Mouse (Mus musculus) testis, adult 2 months (tissue): ENCODE measurements around the gene Slc44a3. TPM values are rescaled to one million over a fixed set of nuclear protein-coding genes. Genes with fewer than 3 reads are reported as not detected.

Experiments used
- H3K27ac ChIP-seq: fragments of 200-500 bp; 2 replicates; pipeline ENCODE4 v1.5.1; 2012; ENCODE audit warnings: low read depth, low read length; ENCODE audit not compliant: control insufficient read depth, insufficient read depth
- H3K27me3 ChIP-seq: fragments of 200-500 bp; 2 replicates; pipeline ENCODE4 v1.6.1; 2012; ENCODE audit warnings: mild to moderate bottlenecking, low read length, moderate library complexity; ENCODE audit not compliant: control insufficient read depth, insufficient read depth
- H3K36me3 ChIP-seq: fragments of 200-500 bp; 2 replicates; pipeline ENCODE4 v1.6.1; 2012; ENCODE audit warnings: mild to moderate bottlenecking, low read length; ENCODE audit not compliant: control insufficient read depth, insufficient read depth
- H3K4me1 ChIP-seq: fragments of 200-500 bp; 2 replicates; pipeline ENCODE4 v1.6.1; 2012; ENCODE audit warnings: low read length; ENCODE audit not compliant: control insufficient read depth, insufficient read depth
- H3K4me3 ChIP-seq: fragments of 200-500 bp; 2 replicates; pipeline ENCODE4 v1.5.1; 2012; ENCODE audit warnings: low read depth, mild to moderate bottlenecking, low read length, moderate library complexity, mixed read lengths; ENCODE audit not compliant: control insufficient read depth
- CTCF ChIP-seq: fragments of 200-500 bp; IDR thresholded peaks from 2 replicates; pipeline ENCODE4 v1.5.1; 2012; ENCODE audit warnings: low read depth, mild to moderate bottlenecking, inconsistent platforms, low read length, moderate library complexity; ENCODE audit not compliant: control insufficient read depth, insufficient read depth, insufficient replicate concordance
- POLR2A ChIP-seq: fragments of 200-500 bp; IDR thresholded peaks from 2 replicates; pipeline ENCODE4 v1.6.1; 2012; ENCODE audit warnings: low read depth, mild to moderate bottlenecking, inconsistent platforms, low read length, moderate library complexity; ENCODE audit not compliant: control insufficient read depth
- polyA plus RNA-seq: library from polyadenylated mRNA; depleted of rRNA; stranded (reverse); fragments of >200 nt; gene quantifications from 2 replicates; pipeline ENCODE4 v1.2.3, GENCODE M21; 2012; rRNA removed

The Slc44a3 gene
- polyA plus RNA-seq, 1 experiment: 1.4 TPM

DNA sequence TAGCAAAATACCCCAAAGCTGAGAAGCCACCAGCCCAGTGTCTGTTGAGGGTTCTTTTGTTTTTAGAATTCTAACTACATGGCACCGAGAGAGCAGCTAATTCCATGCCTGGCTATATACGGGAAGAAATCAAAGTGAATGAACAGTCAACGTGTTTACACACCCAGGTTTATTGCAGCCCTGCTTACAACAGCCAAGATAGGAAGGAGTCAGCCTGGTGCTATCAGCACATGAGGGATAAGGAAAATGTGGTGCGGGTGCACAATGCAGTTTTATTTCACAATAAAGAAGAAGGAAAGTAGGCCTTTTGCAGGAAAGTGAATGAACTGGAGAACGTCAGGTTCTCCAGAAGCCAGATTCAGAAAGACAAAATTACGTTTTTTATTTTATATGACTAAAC lies 120.8 kb downstream of the Slc44a3 start:
- Histone ChIP-seq H3K27ac (no peak overlapping the region), H3K4me1 (no peaks in the 10 kb centered on the region), H3K4me3 (no peak overlapping the region), H3K27me3 (no peaks in the 10 kb centered on the region), H3K36me3 (no peaks in the 10 kb centered on the region)
- TF ChIP-seq POLR2A: no peak
- no peak for TF ChIP-seq CTCF

Other genes starting within 250 kb of the Slc44a3 start
- 158 and 227 TPM in 2 replicates for gene Tmem56, start 249.3 kb downstream of the Slc44a3 start, polyA plus RNA-seq
- 2.5 and 3.3 TPM in 2 replicates for gene Alg14, start 240.6 kb downstream of the Slc44a3 start, polyA plus RNA-seq
- gene Cnn3, start 105.9 kb downstream of the Slc44a3 start, polyA plus RNA-seq: 7.8 and 9.5 TPM in 2 replicates
- not detected in 2 replicates for gene 4930432M17Rik, start 138.4 kb upstream of the Slc44a3 start, polyA plus RNA-seq
- 3.5 and 4.2 TPM in 2 replicates for gene F3, start 191.1 kb upstream of the Slc44a3 start, polyA plus RNA-seq